Mouse (Mus musculus) telencephalon, adult 2 months (tissue): ENCODE results near the gene Gart.

Experiments
- DNase-seq: peaks from one replicate; pipeline ENCODE4 v3.0.0-alpha.2; 2011; ENCODE audit warnings: low read depth, low spot score

Gart gene

GRCm38 (mm10) chr16:91646681-91647419 is at the start of gene Gart:
TSS of gene Gart (minus strand) at chr16:91646952.
- DNase-seq: peak; percentile 79

- no peak for DNase-seq
Measured at GRCm38 (mm10) chr16:91695108-91695755, 48.5 kb upstream of the Gart start.

GRCm38 (mm10) chr16:91694455-91695084 is 47.8 kb upstream of the Gart start:
- peak; percentile 45 for DNase-seq

- no peak for DNase-seq
Measured at GRCm38 (mm10) chr16:91689791-91690190, 43.0 kb upstream of the Gart start.

- peak; percentile 67 for DNase-seq
Measured at GRCm38 (mm10) chr16:91688619-91689334, 42.0 kb upstream of the Gart start, which contains the start of gene Donson. TSS of gene Donson (minus strand) at chr16:91688770.

- no peak for DNase-seq
Measured at GRCm38 (mm10) chr16:91688023-91688618, 41.4 kb upstream of the Gart start.

- DNase-seq: no peak
Measured at GRCm38 (mm10) chr16:91686369-91686768, 39.6 kb upstream of the Gart start.

- no peak for DNase-seq
Measured at GRCm38 (mm10) chr16:91685526-91685925, 38.8 kb upstream of the Gart start.

GRCm38 (mm10) chr16:91680656-91681055 is 33.9 kb upstream of the Gart start:
- no peak for DNase-seq

GRCm38 (mm10) chr16:91678147-91678911 is 31.6 kb upstream of the Gart start:
- DNase-seq: no peak

GRCm38 (mm10) chr16:91674500-91674899 is 27.7 kb upstream of the Gart start:
- DNase-seq: no peak

- no peak for DNase-seq
Measured at GRCm38 (mm10) chr16:91663795-91664194, 17.0 kb upstream of the Gart start.

GRCm38 (mm10) chr16:91662336-91662735 is 15.6 kb upstream of the Gart start:
- peak; percentile 36 for DNase-seq

GRCm38 (mm10) chr16:91661397-91661796 is 14.6 kb upstream of the Gart start:
- no peak for DNase-seq

- no peak for DNase-seq
Measured at GRCm38 (mm10) chr16:91659798-91660197, 13.0 kb upstream of the Gart start.

GRCm38 (mm10) chr16:91658471-91658870 is 11.7 kb upstream of the Gart start:
- DNase-seq: no peak

GRCm38 (mm10) chr16:91657285-91657684 is 10.5 kb upstream of the Gart start:
- DNase-seq: no peak

GRCm38 (mm10) chr16:91655285-91655684 is 8.5 kb upstream of the Gart start:
- DNase-seq: no peak

GRCm38 (mm10) chr16:91652191-91652590 is 5.4 kb upstream of the Gart start:
- DNase-seq: no peak

GRCm38 (mm10) chr16:91649781-91650180 is 3.0 kb upstream of the Gart start:
- DNase-seq: no peak

- no peak for DNase-seq
Measured at GRCm38 (mm10) chr16:91649246-91649645, 2.5 kb upstream of the Gart start.
